Mouse (Mus musculus) megakaryocyte, embryonic 14.5 days (primary cell): ENCODE measurements around the gene Mcm5.

Source experiments
- FLI1 ChIP-seq: IDR thresholded peaks from 2 replicates; pipeline ENCODE4 v1.6.1; 2012; ENCODE audit warnings: low read length, inconsistent platforms, mixed read lengths
- GATA1 ChIP-seq: IDR thresholded peaks from 3 replicates; pipeline ENCODE4 v1.6.1; 2012; ENCODE audit warnings: mixed read lengths, low read length, inconsistent platforms, borderline replicate concordance

- TF ChIP-seq GATA1, result no peak
- TF ChIP-seq FLI1, result no peak
Observed at GRCm38 (mm10) chr8:75060022-75060421, 49.3 kb upstream of the Mcm5 start.
